Mouse (Mus musculus) small intestine, adult 2 months (tissue): Measurements from ENCODE around the gene Mybl2.

Experiments
- CTCF ChIP-seq: fragments of 200-500 bp; IDR thresholded peaks from 2 replicates; pipeline ENCODE4 v1.5.1; 2012; ENCODE audit warnings: low read depth, mild to moderate bottlenecking, control low read depth, inconsistent platforms, low read length, moderate library complexity, mixed read lengths; ENCODE audit not compliant: insufficient replicate concordance, insufficient read length; ENCODE audit errors: extremely low read depth
- POLR2A ChIP-seq: fragments of 200-500 bp; IDR thresholded peaks from 2 replicates; pipeline ENCODE4 v1.6.1; 2012; ENCODE audit warnings: low read depth, mild to moderate bottlenecking, control low read depth, inconsistent platforms, low read length, moderate library complexity

DNA sequence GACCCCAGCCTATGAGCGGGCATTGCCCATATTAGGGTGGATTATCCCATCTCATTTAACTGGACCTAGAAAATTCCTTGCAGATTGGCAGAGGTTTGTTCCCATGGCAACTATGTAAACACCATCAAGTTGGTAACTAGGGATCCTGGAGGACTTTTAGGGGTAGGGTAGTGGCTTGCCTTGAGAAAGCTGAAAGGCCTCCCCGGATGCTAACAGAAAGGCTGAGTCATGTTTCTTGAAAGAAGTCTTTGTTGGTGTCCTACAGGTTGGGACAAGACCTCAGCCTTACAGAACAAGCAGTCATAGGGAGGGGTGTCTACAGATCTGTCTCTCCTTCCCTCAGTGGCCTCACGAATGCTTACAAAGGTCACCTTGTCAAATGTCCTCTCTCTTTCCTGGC is 20.7 kb downstream of the Mybl2 start:
- TF ChIP-seq CTCF: no peak
- no peak for TF ChIP-seq POLR2A
